Mouse (Mus musculus) retina, embryonic 14.5 days (tissue): ENCODE results near the gene Hsd3b1.
"Not testable (repeated sequence)": the region's sequence is repeated elsewhere in the genome, so short reads cannot be mapped to it uniquely, and the experiment has no call there.

Experiments
- DNase-seq: peaks from one replicate; pipeline ENCODE4 v3.0.0-alpha.2; 2015; ENCODE audit warnings: low spot score

The Hsd3b1 gene

DNA sequence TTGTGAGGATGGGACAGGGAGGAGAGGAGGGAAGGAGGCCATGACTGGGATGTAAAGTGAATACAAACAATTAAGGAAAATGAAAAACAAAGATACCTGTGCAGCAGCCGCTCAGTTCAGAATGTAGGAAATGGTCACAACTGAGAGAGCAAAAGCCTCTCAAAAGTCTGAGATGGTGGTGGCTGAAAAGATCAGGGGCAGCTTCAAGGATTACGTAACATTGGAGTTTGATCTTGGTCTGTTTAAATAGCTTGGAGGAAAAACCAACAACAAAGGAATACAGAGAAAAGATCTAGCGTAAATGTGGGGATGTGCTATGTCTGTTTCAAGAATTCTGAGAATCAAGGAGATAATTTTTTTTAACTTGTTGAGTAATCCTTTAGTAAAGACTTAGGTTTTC, at the start of gene Hsd3b1:
Gene Hsd3b1 (minus strand): TSS at position 219 of the 400 bp plus-strand sequence.
- no peak for DNase-seq

DNA sequence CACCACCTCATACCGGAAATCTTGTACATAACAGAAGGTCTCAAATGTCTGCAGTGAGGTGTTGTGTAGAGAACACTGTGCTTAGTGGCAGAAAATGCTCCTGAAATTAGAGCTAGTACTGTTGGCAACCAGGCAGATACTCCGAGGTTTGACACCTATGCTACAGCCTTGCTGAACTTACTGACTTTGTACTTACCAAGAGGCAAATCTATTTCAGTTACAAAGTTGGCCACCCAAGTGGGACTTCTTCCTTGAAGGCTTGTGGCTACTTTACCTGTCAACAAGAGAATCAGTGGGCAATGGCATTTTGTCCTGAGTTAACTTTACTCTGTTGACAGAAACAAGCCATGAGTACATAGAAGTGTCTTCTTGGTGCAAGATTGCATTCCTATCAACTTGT, 38.0 kb upstream of the Hsd3b1 start:
- no peak for DNase-seq

DNA sequence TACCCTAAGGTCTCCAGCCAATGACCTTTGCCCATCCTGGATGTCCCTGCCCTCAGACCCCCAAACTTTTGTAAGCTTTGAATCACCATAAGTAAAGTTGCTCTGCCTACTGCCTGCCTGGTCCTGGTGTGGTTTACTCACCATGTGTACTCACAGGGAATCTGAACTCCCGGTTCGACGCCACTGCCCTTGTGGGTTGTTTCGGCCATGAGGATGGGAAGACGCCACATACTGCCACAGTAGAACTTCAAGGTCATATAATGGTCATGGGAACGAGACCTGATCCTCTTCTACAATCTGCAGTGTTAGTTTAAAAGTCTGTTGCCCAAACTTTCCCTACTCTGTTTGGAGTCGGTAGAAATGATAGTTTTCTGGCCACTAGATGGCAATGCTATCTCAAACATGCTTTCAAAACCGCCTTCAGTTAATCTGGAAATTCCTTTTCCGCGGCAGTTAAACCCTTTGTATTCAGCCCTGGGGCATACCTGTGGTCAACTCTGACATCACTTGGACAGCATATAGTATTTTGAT, 35.5 kb upstream of the Hsd3b1 start:
- DNase-seq, result peak; percentile 69

DNA sequence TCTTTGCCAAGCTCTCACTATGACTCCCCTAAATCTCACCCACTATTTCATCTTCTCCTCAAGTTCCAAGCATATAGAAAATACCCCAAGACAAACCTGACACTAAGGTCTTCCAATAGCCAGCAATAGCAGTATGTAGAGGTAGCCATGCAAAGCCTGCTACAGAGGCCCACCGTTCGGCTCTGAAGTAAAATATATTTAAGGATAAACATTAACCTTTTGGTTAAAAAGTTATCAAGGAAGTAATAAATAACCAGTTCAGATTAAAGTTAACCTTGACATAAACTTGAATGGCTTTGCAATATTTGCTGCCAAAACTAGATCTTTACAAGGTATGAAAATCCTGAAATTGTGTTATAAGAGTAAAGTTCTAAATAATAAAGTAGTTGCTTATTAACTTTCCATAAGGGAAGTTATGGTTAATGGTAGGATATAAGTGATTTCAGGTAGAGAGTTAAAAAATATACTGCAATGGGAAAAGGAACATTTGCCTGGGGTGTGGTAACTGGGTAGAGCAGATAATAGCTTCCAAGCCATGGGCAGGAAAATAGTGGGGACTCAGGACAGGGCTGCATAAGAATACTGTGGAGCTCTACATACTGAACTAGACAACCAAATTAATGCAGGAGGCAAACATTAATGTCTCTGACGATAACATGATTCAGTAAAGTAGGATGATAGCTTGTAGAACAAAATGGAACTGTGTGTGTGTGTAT, 33.6 kb upstream of the Hsd3b1 start, which contains the start of gene Hao2:
Gene Hao2 (minus strand): TSS at position 183 of the 716 bp plus-strand sequence.
- DNase-seq, result no peak

GRCm38 (mm10) chr3:98890430-98890829, 30.8 kb upstream of the Hsd3b1 start:
- DNase-seq, result no peak

GRCm38 (mm10) chr3:98888206-98888605, 28.6 kb upstream of the Hsd3b1 start:
- no peak for DNase-seq

DNA sequence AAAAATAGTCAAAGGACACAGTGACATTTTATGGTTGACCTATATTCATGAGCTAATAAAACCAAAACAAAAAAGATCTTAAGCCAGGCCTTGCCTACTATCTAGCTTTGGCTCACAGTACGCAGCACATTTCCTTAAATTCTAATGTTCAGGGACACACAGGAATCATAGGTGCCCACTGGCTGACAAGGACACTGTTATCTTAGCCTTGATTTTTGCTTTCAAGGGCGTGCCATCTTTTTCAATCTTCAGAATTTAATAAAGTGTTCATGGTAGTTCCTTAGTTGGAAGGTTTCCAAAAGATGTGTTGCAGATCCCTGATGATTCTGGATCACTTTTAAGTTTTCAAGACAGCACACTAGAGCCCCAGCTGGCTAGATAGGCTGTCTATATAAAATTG, 21.2 kb upstream of the Hsd3b1 start:
- no peak for DNase-seq

GRCm38 (mm10) chr3:98880216-98880615, 20.6 kb upstream of the Hsd3b1 start:
- no peak for DNase-seq

DNA sequence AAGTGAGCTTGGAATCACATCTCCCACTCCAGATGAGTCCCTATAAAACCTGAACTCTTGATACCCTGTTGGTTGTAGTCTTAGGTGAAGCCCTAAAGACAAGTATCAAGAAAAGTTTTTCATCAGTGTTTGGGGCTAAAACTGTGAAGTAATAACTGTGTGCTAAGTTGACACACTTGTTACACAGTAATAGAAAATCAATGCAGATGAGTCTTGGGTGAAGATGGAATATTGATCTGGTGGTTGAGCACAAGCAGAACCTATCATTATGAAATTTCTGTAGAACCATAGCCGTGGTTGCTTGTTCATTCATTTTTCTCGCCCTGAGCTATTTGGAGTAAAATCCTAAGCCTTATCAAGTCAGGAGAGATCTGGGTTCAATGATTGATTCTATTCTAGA, 8.6 kb upstream of the Hsd3b1 start:
- no peak for DNase-seq

DNA sequence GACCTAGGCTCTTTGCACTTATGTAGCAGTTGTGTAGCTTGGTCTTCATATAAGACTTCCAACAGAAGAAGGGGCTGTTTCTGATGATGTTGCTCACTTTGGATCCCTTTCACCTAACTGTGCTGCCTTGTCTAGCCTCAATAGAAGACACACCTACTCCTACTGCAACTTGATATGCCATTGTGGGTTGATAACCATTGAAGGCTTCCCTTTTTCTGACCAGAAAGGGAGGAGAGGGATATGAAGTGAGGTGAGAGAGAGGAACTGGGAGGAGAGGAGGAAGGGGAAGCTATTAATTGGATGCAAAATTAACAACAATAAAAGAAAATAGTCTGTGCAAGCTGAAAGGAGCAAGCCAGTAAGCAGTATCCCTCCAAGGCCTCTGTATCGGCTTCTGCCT, 3.2 kb upstream of the Hsd3b1 start:
- DNase-seq, result no peak

- no peak for DNase-seq
Measured at GRCm38 (mm10) chr3:98858051-98858450, 1.5 kb downstream of the Hsd3b1 start.

- DNase-seq, result no peak
Measured at GRCm38 (mm10) chr3:98856892-98857291, 2.7 kb downstream of the Hsd3b1 start.

DNA sequence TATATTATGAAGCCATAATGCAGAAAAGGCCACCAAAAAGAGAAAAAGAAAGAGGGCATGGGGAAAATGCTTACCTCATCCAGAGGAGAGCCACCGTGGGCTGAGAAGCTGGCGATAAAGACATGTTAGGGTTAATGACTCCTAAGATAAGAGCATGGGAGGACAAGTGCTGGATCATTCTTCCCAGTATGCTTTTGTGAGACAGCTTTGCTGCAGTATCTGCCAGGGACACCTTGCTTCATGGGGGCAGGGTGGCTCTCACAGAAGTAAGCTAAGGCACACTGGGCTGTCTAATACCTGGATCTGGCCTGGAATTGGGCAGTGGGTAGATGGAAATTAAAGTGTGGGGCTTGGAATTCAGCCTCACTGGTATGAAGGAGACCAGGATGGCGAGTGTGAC, 4.4 kb downstream of the Hsd3b1 start:
- no peak for DNase-seq

DNA sequence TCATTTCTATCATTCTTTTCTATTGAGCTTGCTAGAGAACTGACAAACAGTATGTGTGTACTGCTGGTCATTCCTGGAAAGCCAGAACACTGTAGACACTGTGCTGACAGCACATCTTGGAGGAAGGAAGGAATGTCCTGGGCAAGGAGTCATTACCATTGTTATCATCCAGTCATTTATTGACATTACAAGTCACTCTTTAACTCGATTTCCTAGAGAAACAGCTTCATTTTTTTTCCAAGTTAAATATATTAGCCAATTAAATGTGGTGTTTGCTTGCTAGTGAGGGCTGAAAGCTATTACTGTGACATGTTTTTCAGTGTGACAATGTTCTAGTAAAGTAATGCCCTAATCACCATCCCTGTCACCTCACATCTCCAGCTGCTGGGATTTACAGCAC, 5.9 kb downstream of the Hsd3b1 start:
- no peak for DNase-seq

GRCm38 (mm10) chr3:98853051-98853450, 6.5 kb downstream of the Hsd3b1 start:
- DNase-seq, result no peak

- DNase-seq, result no peak
Measured at GRCm38 (mm10) chr3:98852631-98853030, 7.0 kb downstream of the Hsd3b1 start.

GRCm38 (mm10) chr3:98851853-98852252, 7.7 kb downstream of the Hsd3b1 start:
- DNase-seq, result no peak

- DNase-seq, result no peak
Measured at GRCm38 (mm10) chr3:98850262-98850661, 9.3 kb downstream of the Hsd3b1 start.

- no peak for DNase-seq
Measured at GRCm38 (mm10) chr3:98848898-98849297, 10.7 kb downstream of the Hsd3b1 start.

GRCm38 (mm10) chr3:98814101-98814670, 45.4 kb downstream of the Hsd3b1 start, which contains the start of gene Hsd3b6:
Gene Hsd3b6 (minus strand): TSS chr3:98814443.
- no peak for DNase-seq

DNA sequence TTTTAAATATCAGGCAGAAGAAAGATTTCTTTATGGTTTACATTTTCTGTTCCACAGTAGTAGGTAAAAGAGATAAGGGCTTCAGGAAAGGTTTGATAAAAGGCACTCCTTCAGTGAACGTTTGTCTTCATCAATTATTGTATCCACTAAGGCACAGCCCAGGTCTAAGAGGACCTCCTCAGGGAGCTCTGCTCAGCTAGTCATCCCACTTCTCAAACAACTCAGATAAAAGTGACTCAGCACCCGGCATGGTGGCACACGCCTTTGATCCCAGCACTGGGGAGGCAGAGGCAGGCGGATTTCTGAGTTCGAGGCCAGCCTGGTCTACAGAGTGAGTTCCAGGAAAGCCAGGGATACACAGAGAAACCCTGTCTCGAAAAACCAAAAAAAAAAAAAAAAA, 46.9 kb downstream of the Hsd3b1 start:
- not testable (repeated sequence) for DNase-seq

GRCm38 (mm10) chr3:98805032-98805431, 54.6 kb downstream of the Hsd3b1 start:
- not testable (repeated sequence) for DNase-seq
